Mouse (Mus musculus): Measurements from ENCODE around the gene Cemip.

DNA sequence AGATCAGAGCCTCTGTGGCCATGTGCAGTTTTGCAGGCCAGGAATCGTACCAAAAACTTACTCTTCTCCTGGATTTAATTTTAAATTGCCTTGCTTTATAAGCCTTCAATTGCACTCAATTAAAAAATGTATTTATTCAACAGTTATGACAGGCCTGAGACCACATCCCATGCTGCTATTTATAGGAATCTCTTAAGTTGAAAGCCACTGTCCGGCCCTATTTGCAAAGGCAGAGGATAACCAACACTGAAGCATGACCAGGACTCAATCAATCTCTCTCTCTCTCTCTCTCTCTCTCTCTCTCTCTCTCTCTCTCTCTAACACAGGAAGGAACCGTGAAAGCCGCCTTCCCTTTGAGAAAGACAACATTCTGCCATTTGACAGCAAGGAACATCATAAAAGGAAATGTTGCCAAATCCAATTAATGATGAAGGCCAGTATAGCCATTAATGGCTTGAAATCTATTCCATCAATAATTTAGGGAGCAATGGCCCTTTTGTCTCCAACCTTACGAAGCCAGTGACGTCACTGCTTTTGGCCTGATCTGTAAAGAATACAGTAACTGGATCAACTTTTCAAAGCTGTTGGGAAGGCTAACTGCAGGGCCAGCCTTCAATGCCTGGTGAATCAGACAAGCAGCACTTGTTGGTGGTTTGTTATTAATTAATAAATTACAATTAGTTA, 26.2 kb upstream of the Cemip start:
- TF ChIP-seq POLR2A (IDR thresholded peaks at IDR 0.05; ENCODE audit: borderline replicate concordance, low read depth, low read length) (no peak), CTCF (IDR thresholded peaks at IDR 0.05; ENCODE audit: low read depth, low read length) (no peak)
